25 mouse cellular contexts compared by ENCODE assay signal in genomic region chr8:95289066-95289650, GRCm38 (mm10). TPM values are rescaled to one million over a fixed set of nuclear protein-coding genes. Genes with fewer than 3 reads are reported as not detected.
DNase-seq lines count a peak whose midpoint lies in the region; ATAC-seq lines count a peak whose summit lies in the region.
"Had no signal": no experiment of that assay in that cellular context is flagged by ENCODE, and none has a peak within 500 bp of the region (broad histone marks: within the 10 kb centered on the region; RNA-seq: fewer than 3 reads in every experiment).

No protein-coding gene starts in this region.

- peak; percentile 75 for ATAC-seq in common myeloid progenitor, adult 5-6 weeks (replicated peaks; ENCODE audit: low read depth, poor library complexity, severe bottlenecking)
- no peak for ATAC-seq in intestine, embryonic 15.5 days
- ATAC-seq: activated CD4-positive, CD25-positive, alpha-beta regulatory T cell, adult 4 months; forebrain, embryonic 15.5 days; intestine, postnatal 0 days; Patski had no signal

- 0 out of 2 replicates have a peak, but pooled peaks cover 5% of the 10 kb centered on the region for H3K4me1 ChIP-seq in intestine, embryonic 15.5 days (replicated peaks)
- H3K4me1 ChIP-seq: embryonic facial prominence, embryonic 12.5 days; hindbrain, embryonic 12.5 days had no signal

- no peak overlapping the region for H3K4me2 ChIP-seq in intestine, embryonic 15.5 days (replicated peaks)
- H3K4me2 ChIP-seq: embryonic facial prominence, embryonic 12.5 days; forebrain, embryonic 15.5 days; heart, embryonic 15.5 days; hindbrain, embryonic 12.5 days had no signal

- H3K27me3 ChIP-seq in intestine, embryonic 15.5 days (replicated peaks) = no peaks in the 10 kb centered on the region
- H3K27me3 ChIP-seq: embryonic facial prominence, embryonic 12.5 days; heart, embryonic 15.5 days; hindbrain, embryonic 12.5 days had no signal

- WGBS in intestine, embryonic 15.5 days = 59% methylated on average over 6 of the region's 6 CpGs

- intact Hi-C loops in left cerebral cortex, postnatal 4 days (cut with DNase I) = no loop called here
- intact Hi-C loops in left cerebral cortex, postnatal 25 days (cut with DNase I) = no loop called here

- DNase-seq in cerebellum, postnatal 10 days = peak; percentile 36 to 52
- DNase-seq in cerebellum, postnatal 36 days = no peak
- peak; percentile 54 for DNase-seq in left cerebral cortex, postnatal 4 days
- no peak for DNase-seq in left cerebral cortex, postnatal 25 days (ENCODE audit: low spot score in 2 of 2)
- DNase-seq in lung, postnatal 10 days = no peak
- DNase-seq: adrenal gland, postnatal 14 days; cerebellum, adult 18-20 months; cerebellum, adult 9-11 months; gastrocnemius, postnatal 36 days; heart, adult 18-20 months; heart, postnatal 14 days had no signal

- H3K4me3 ChIP-seq in intestine, embryonic 15.5 days (replicated peaks) = no peak overlapping the region
- H3K4me3 ChIP-seq: embryonic facial prominence, embryonic 12.5 days; forebrain, embryonic 15.5 days; heart, embryonic 10.5 days; heart, embryonic 15.5 days; hindbrain, embryonic 12.5 days had no signal

- H3K9ac ChIP-seq in intestine, embryonic 15.5 days = no peak overlapping the region
- H3K9ac ChIP-seq: embryonic facial prominence, embryonic 12.5 days; forebrain, embryonic 15.5 days; heart, embryonic 15.5 days; hindbrain, embryonic 12.5 days had no signal

- H3K9me3 ChIP-seq in intestine, embryonic 15.5 days = no peaks in the 10 kb centered on the region
- H3K9me3 ChIP-seq: embryonic facial prominence, embryonic 12.5 days; forebrain, embryonic 15.5 days; heart, embryonic 10.5 days; heart, embryonic 15.5 days; hindbrain, embryonic 12.5 days had no signal

- no peak overlapping the region for H3K27ac ChIP-seq in intestine, embryonic 15.5 days
- H3K27ac ChIP-seq: embryonic facial prominence, embryonic 12.5 days; forebrain, embryonic 15.5 days; heart, embryonic 10.5 days; heart, embryonic 15.5 days; hindbrain, embryonic 12.5 days had no signal

- H3K36me3 ChIP-seq in intestine, embryonic 15.5 days = no peaks in the 10 kb centered on the region
- H3K36me3 ChIP-seq: embryonic facial prominence, embryonic 12.5 days; forebrain, embryonic 15.5 days; heart, embryonic 10.5 days; heart, embryonic 15.5 days; hindbrain, embryonic 12.5 days had no signal

RNA-seq across cellular contexts. Expression of gene Cngb1, which starts 17.2 kb away (rescaled TPM):
- under 1 TPM; 0.42 to 0.58 TPM for total RNA-seq in left cerebral cortex, postnatal 4 days (2021)
- under 1 TPM; 0.48 to 0.53 TPM for total RNA-seq in left cerebral cortex, postnatal 25 days (2021)
- total RNA-seq in common myeloid progenitor, adult 5-6 weeks (2017) = 2.6 and 5.2 TPM in 2 replicates
- 0.73 and 0.94 TPM in 2 replicates for polyA plus RNA-seq in intestine, embryonic 15.5 days (2015; fragmentation: Nextera tagmentation; extraction: Ambion mirVana)
- total RNA-seq: MEL had no signal
- polyA plus RNA-seq: heart, embryonic 10.5 days had no signal

RNA-seq across cellular contexts. Expression of gene Tepp, which starts 21.2 kb away (rescaled TPM):
- 1 to 10 TPM; 3.5 to 4.2 TPM for total RNA-seq in left cerebral cortex, postnatal 4 days (2021)
- total RNA-seq in left cerebral cortex, postnatal 25 days (2021) = not detected
- not detected in 2 replicates for total RNA-seq in common myeloid progenitor, adult 5-6 weeks (2017)
- polyA plus RNA-seq in intestine, embryonic 15.5 days (2015; fragmentation: Nextera tagmentation; extraction: Ambion mirVana) = 0.37 TPM in 1 of 2 replicates, not detected in the other
- total RNA-seq: adrenal gland, postnatal 14 days; gastrocnemius, adult 8-10 months; gastrocnemius, postnatal 36 days; heart, adult 18-20 months; MEL had no signal
- polyA plus RNA-seq: activated CD4-positive, CD25-positive, alpha-beta regulatory T cell, adult 4 months; C2C12; forebrain, embryonic 11.5 days; heart, embryonic 10.5 days; hindbrain, embryonic 12.5 days; intestine, postnatal 0 days; Patski had no signal

RNA-seq across cellular contexts. Expression of gene Zfp319, which starts 42.6 kb away (rescaled TPM):
- total RNA-seq in left cerebral cortex, postnatal 4 days (2021) = 10 to 100 TPM; 26.8 to 29.6 TPM
- total RNA-seq in left cerebral cortex, postnatal 25 days (2021) = 10 to 100 TPM; 15.0 to 17.5 TPM
- 2.8 and 5.2 TPM in 2 replicates for total RNA-seq in common myeloid progenitor, adult 5-6 weeks (2017)
- polyA plus RNA-seq in intestine, embryonic 15.5 days (2015; fragmentation: Nextera tagmentation; extraction: Ambion mirVana) = 5.7 and 5.9 TPM in 2 replicates

RNA-seq across cellular contexts. Expression of gene Usb1, which starts 42.9 kb away (rescaled TPM):
- 10 to 100 TPM; 26.5 to 32.8 TPM for total RNA-seq in left cerebral cortex, postnatal 4 days (2021)
- 10 to 100 TPM; 13.5 to 14.0 TPM for total RNA-seq in left cerebral cortex, postnatal 25 days (2021)
- total RNA-seq in common myeloid progenitor, adult 5-6 weeks (2017) = 14.5 and 17.9 TPM in 2 replicates
- 40.1 and 41.2 TPM in 2 replicates for polyA plus RNA-seq in intestine, embryonic 15.5 days (2015; fragmentation: Nextera tagmentation; extraction: Ambion mirVana)

Comparison
In these comparisons a context has a peak if more than half of its experiments do, and no peak if none do; other contexts are left out.
1. DNase-seq: peak in cerebellum, postnatal 10 days (2 of 2) and left cerebral cortex, postnatal 4 days (single experiment); none in cerebellum, postnatal 36 days (0 of 2), left cerebral cortex, postnatal 25 days (0 of 2) and lung, postnatal 10 days (single experiment).